ENCODE assay signal across 26 mouse cellular contexts in the genomic region with DNA sequence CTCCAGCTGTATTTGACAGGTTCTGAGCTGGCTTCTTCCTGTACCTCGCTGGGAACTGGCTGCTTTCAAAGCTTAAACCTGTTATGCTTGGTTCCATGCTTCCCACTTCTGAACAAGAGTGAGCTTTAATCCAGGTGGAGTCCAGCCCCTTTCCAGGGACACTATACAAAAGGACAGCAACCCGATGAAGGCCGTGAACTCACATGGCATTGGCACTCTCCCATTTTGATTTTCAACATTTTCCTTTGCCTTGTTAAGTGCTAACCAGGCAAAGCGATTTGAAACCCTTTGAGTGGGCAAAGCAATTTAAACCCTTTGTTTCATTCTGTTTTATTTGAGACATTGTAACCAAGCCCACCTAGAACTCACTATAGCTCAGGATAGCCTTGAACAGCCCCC. TPM values are rescaled to one million over a fixed set of nuclear protein-coding genes. Genes with fewer than 3 reads are reported as not detected.
DNase-seq lines count a peak whose midpoint lies in the region; ATAC-seq and TF ChIP-seq lines count a peak whose summit lies in the region.
"Had no signal": no experiment of that assay in that cellular context is flagged by ENCODE, and none has a peak within 500 bp of the region (broad histone marks: within the 10 kb centered on the region; RNA-seq: fewer than 3 reads in every experiment).

No protein-coding gene starts in this region.

- no peaks in the 10 kb centered on the region for H3K36me3 ChIP-seq in intestine, embryonic 15.5 days
- H3K36me3 ChIP-seq in intestine, embryonic 16.5 days (ENCODE audit: control insufficient read depth, insufficient read depth, low read length): no peaks in the 10 kb centered on the region
- no peaks in the 10 kb centered on the region for H3K36me3 ChIP-seq in kidney, postnatal 0 days (ENCODE audit: insufficient read depth, low read length)
- no peaks in the 10 kb centered on the region for H3K36me3 ChIP-seq in stomach, embryonic 14.5 days (ENCODE audit: control insufficient read depth, insufficient read depth, low read length)
- no peaks in the 10 kb centered on the region for H3K36me3 ChIP-seq in stomach, postnatal 0 days (ENCODE audit: control insufficient read depth, insufficient read depth, low read length)
- no peaks in the 10 kb centered on the region for H3K36me3 ChIP-seq in stomach, embryonic 16.5 days (ENCODE audit: control insufficient read depth, insufficient read depth, low read length)
- H3K36me3 ChIP-seq: embryonic facial prominence, embryonic 10.5 days; embryonic facial prominence, embryonic 15.5 days; G1E; heart, embryonic 12.5 days; limb, embryonic 12.5 days had no signal

- 32% methylated on average over 4 of the region's 4 CpGs for WGBS in intestine, embryonic 15.5 days
- 33% methylated on average over 4 of the region's 4 CpGs for WGBS in intestine, embryonic 16.5 days
- 45% methylated on average over 4 of the region's 4 CpGs for WGBS in kidney, postnatal 0 days
- WGBS in stomach, embryonic 14.5 days: 31% methylated on average over 4 of the region's 4 CpGs
- WGBS in stomach, postnatal 0 days: 25% methylated on average over 4 of the region's 4 CpGs
- 25% methylated on average over 4 of the region's 4 CpGs for WGBS in stomach, embryonic 16.5 days

- DNase-seq in kidney, postnatal 0 days (ENCODE audit: low spot score): no peak
- no peak for DNase-seq in kidney, adult 11 months
- DNase-seq in stomach, postnatal 0 days (ENCODE audit: low spot score): no peak
- DNase-seq in retina, postnatal 1 day: no peak
- DNase-seq: adrenal gland, adult 8-10 months; cerebellum, adult 2 months; cerebellum, postnatal 25 days; gastrocnemius, adult 2 months; heart, adult 2 months; heart, postnatal 4 days; lung, adult 18-20 months; right cerebral cortex, postnatal 14 days; thymus, adult 2 months; thymus, postnatal 36 days had no signal

- H3K4me1 ChIP-seq in intestine, embryonic 15.5 days (replicated peaks): peaks cover 34% of the 10 kb centered on the region
- H3K4me1 ChIP-seq in intestine, embryonic 16.5 days (ENCODE audit: control insufficient read depth, insufficient read depth, low read length): peaks cover 26% of the 10 kb centered on the region
- peaks cover 18% of the 10 kb centered on the region for H3K4me1 ChIP-seq in kidney, postnatal 0 days (replicated peaks; ENCODE audit: insufficient read depth, low read length)
- peaks cover 13% of the 10 kb centered on the region; the same call in 1 of the 2 replicates for H3K4me1 ChIP-seq in stomach, embryonic 14.5 days (ENCODE audit: control insufficient read depth, insufficient read depth, low read length)
- 0 out of 2 replicates have a peak, but pooled peaks cover 2% of the 10 kb centered on the region for H3K4me1 ChIP-seq in stomach, postnatal 0 days (replicated peaks; ENCODE audit: control insufficient read depth, insufficient read depth)
- peaks cover 26% of the 10 kb centered on the region for H3K4me1 ChIP-seq in stomach, embryonic 16.5 days (ENCODE audit: control insufficient read depth, insufficient read depth, low read length)

- H3K27ac ChIP-seq in intestine, embryonic 15.5 days: 0 out of 2 replicates have a peak overlapping the region, but pooled peaks have one; percentile 6
- H3K27ac ChIP-seq in intestine, embryonic 16.5 days (ENCODE audit: low read length): no peak overlapping the region
- H3K27ac ChIP-seq in kidney, postnatal 0 days: peak overlapping the region; percentile 60
- peak overlapping the region; percentile 56 for H3K27ac ChIP-seq in stomach, embryonic 14.5 days (ENCODE audit: low read length)
- no peak overlapping the region for H3K27ac ChIP-seq in stomach, postnatal 0 days (replicated peaks)
- H3K27ac ChIP-seq in stomach, embryonic 16.5 days (ENCODE audit: low read length): 0 out of 2 replicates have a peak overlapping the region, but pooled peaks have one; percentile 6
- H3K27ac ChIP-seq: embryonic facial prominence, embryonic 10.5 days; embryonic facial prominence, embryonic 15.5 days; gastrocnemius, adult 2 months; heart, adult 2 months; hindbrain, embryonic 14.5 days; limb, embryonic 12.5 days; macrophage had no signal

- ATAC-seq in intestine, embryonic 15.5 days: no peak
- ATAC-seq in intestine, embryonic 16.5 days: no peak
- ATAC-seq in kidney, postnatal 0 days (replicated peaks; ENCODE audit: low FRiP score, low read depth): no peak
- no peak for ATAC-seq in stomach, embryonic 14.5 days (ENCODE audit: insufficient number of reproducible peaks, insufficient read depth, low FRiP score, low read depth)
- no peak for ATAC-seq in stomach, postnatal 0 days (ENCODE audit: low FRiP score, low TSS enrichment)
- ATAC-seq in stomach, embryonic 16.5 days (ENCODE audit: insufficient read depth, low FRiP score): no peak
- ATAC-seq: forebrain, embryonic 14.5 days had no signal

- TF ChIP-seq EP300 in stomach, postnatal 0 days (optimal IDR thresholded peaks at IDR 0.05): no peak

- H3K9ac ChIP-seq in intestine, embryonic 15.5 days: no peak overlapping the region
- H3K9ac ChIP-seq in intestine, embryonic 16.5 days (ENCODE audit: low read depth, low read length): no peak overlapping the region
- no peak overlapping the region for H3K9ac ChIP-seq in kidney, postnatal 0 days (ENCODE audit: low read depth, low read length)
- H3K9ac ChIP-seq in stomach, embryonic 14.5 days (replicated peaks; ENCODE audit: low read depth, low read length): no peak overlapping the region
- no peak overlapping the region for H3K9ac ChIP-seq in stomach, postnatal 0 days (ENCODE audit: low read length)
- no peak overlapping the region for H3K9ac ChIP-seq in stomach, embryonic 16.5 days (ENCODE audit: low read length)
- H3K9ac ChIP-seq: embryonic facial prominence, embryonic 15.5 days; heart, embryonic 12.5 days; hindbrain, embryonic 14.5 days; limb, embryonic 12.5 days had no signal

- no peak for TF ChIP-seq CTCF in kidney, postnatal 0 days (IDR thresholded peaks at IDR 0.05; ENCODE audit: low read depth)
- TF ChIP-seq CTCF in stomach, postnatal 0 days (IDR thresholded peaks at IDR 0.05; ENCODE audit: low read depth): no peak

- no peaks in the 10 kb centered on the region for H3K9me3 ChIP-seq in intestine, embryonic 15.5 days
- H3K9me3 ChIP-seq in intestine, embryonic 16.5 days (ENCODE audit: control insufficient read depth, low read length): no peaks in the 10 kb centered on the region
- no peaks in the 10 kb centered on the region for H3K9me3 ChIP-seq in kidney, postnatal 0 days (replicated peaks; ENCODE audit: low read length)
- H3K9me3 ChIP-seq in stomach, embryonic 14.5 days (ENCODE audit: control insufficient read depth, low read depth, low read length): no peaks in the 10 kb centered on the region
- H3K9me3 ChIP-seq in stomach, postnatal 0 days (ENCODE audit: control insufficient read depth, low read length): no peaks in the 10 kb centered on the region
- no peaks in the 10 kb centered on the region for H3K9me3 ChIP-seq in stomach, embryonic 16.5 days (replicated peaks; ENCODE audit: control insufficient read depth, low read length)
- H3K9me3 ChIP-seq: embryonic facial prominence, embryonic 10.5 days; embryonic facial prominence, embryonic 15.5 days; heart, embryonic 12.5 days; limb, embryonic 12.5 days had no signal

- no peak overlapping the region for H3K4me3 ChIP-seq in intestine, embryonic 15.5 days (replicated peaks)
- H3K4me3 ChIP-seq in intestine, embryonic 16.5 days (ENCODE audit: low read length): no peak overlapping the region
- H3K4me3 ChIP-seq in kidney, postnatal 0 days (replicated peaks; ENCODE audit: low read depth, low read length): no peak overlapping the region
- no peak overlapping the region for H3K4me3 ChIP-seq in stomach, embryonic 14.5 days (ENCODE audit: low read depth, low read length)
- H3K4me3 ChIP-seq in stomach, postnatal 0 days (ENCODE audit: low read depth, low read length): no peak overlapping the region
- H3K4me3 ChIP-seq in stomach, embryonic 16.5 days (replicated peaks; ENCODE audit: low read length): no peak overlapping the region
- H3K4me3 ChIP-seq: embryonic facial prominence, embryonic 10.5 days; embryonic facial prominence, embryonic 15.5 days; gastrocnemius, adult 2 months; heart, adult 2 months; heart, embryonic 12.5 days; limb, embryonic 12.5 days had no signal

- 0 out of 2 replicates have a peak overlapping the region, but pooled peaks have one; percentile 26 for H3K4me2 ChIP-seq in intestine, embryonic 15.5 days (replicated peaks)
- H3K4me2 ChIP-seq in intestine, embryonic 16.5 days (ENCODE audit: low read depth, low read length): no peak overlapping the region
- H3K4me2 ChIP-seq in kidney, postnatal 0 days (ENCODE audit: low read length): 0 out of 2 replicates have a peak overlapping the region, but pooled peaks have one; percentile 5
- H3K4me2 ChIP-seq in stomach, embryonic 14.5 days (replicated peaks; ENCODE audit: low read depth, low read length): 0 out of 2 replicates have a peak overlapping the region, but pooled peaks have one; percentile 8
- H3K4me2 ChIP-seq in stomach, postnatal 0 days (replicated peaks; ENCODE audit: low read depth): no peak overlapping the region
- no peak overlapping the region for H3K4me2 ChIP-seq in stomach, embryonic 16.5 days (ENCODE audit: low read depth, low read length)
- H3K4me2 ChIP-seq: embryonic facial prominence, embryonic 15.5 days; heart, embryonic 12.5 days; hindbrain, embryonic 14.5 days; limb, embryonic 12.5 days had no signal

- H3K27me3 ChIP-seq in intestine, embryonic 15.5 days (replicated peaks): peaks cover 9% of the 10 kb centered on the region
- peaks cover 17% of the 10 kb centered on the region for H3K27me3 ChIP-seq in intestine, embryonic 16.5 days (replicated peaks; ENCODE audit: control insufficient read depth, insufficient read depth, low read length)
- H3K27me3 ChIP-seq in kidney, postnatal 0 days (ENCODE audit: insufficient read depth, low read length): no peaks in the 10 kb centered on the region
- H3K27me3 ChIP-seq in stomach, embryonic 14.5 days (ENCODE audit: control insufficient read depth, insufficient read depth, low read length): 0 out of 2 replicates have a peak, but pooled peaks cover 3% of the 10 kb centered on the region
- H3K27me3 ChIP-seq in stomach, postnatal 0 days (ENCODE audit: control insufficient read depth, insufficient read depth, low read length): no peaks in the 10 kb centered on the region
- H3K27me3 ChIP-seq in stomach, embryonic 16.5 days (ENCODE audit: control insufficient read depth, insufficient read depth, low read length): peaks cover 18% of the 10 kb centered on the region

RNA-seq across cellular contexts. Expression of a gene that starts 3.2 kb away (rescaled TPM):
- 3.9 and 4.3 TPM in 2 replicates for polyA plus RNA-seq in intestine, embryonic 15.5 days (2015; fragmentation: Nextera tagmentation; extraction: Ambion mirVana)
- 2.8 and 2.9 TPM in 2 replicates for polyA plus RNA-seq in intestine, embryonic 16.5 days (2015; fragmentation: Nextera tagmentation; extraction: Ambion mirVana)
- 4.8 and 5.2 TPM in 2 replicates for polyA plus RNA-seq in kidney, postnatal 0 days (2015; fragmentation: Nextera tagmentation; extraction: Ambion mirVana)
- 6.1 and 6.4 TPM in 2 replicates for polyA plus RNA-seq in stomach, embryonic 14.5 days (2014; fragmentation: Nextera tagmentation; extraction: Ambion mirVana)
- polyA plus RNA-seq in stomach, postnatal 0 days (2015; fragmentation: Nextera tagmentation; extraction: Ambion mirVana): 12.5 and 13.0 TPM in 2 replicates
- polyA plus RNA-seq in stomach, embryonic 16.5 days (2015; fragmentation: Nextera tagmentation; extraction: Ambion mirVana): 3.2 and 4.7 TPM in 2 replicates
- polyA plus RNA-seq: G1E, macrophage had no signal

RNA-seq across cellular contexts. Expression of a gene that starts 32.9 kb away (rescaled TPM):
- 19.7 and 20.9 TPM in 2 replicates for polyA plus RNA-seq in intestine, embryonic 15.5 days (2015; fragmentation: Nextera tagmentation; extraction: Ambion mirVana)
- 15.2 and 17.1 TPM in 2 replicates for polyA plus RNA-seq in intestine, embryonic 16.5 days (2015; fragmentation: Nextera tagmentation; extraction: Ambion mirVana)
- polyA plus RNA-seq in kidney, postnatal 0 days (2015; fragmentation: Nextera tagmentation; extraction: Ambion mirVana): 18.5 and 19.9 TPM in 2 replicates
- polyA plus RNA-seq in stomach, embryonic 14.5 days (2014; fragmentation: Nextera tagmentation; extraction: Ambion mirVana): 25.0 and 27.9 TPM in 2 replicates
- polyA plus RNA-seq in stomach, postnatal 0 days (2015; fragmentation: Nextera tagmentation; extraction: Ambion mirVana): 11.0 and 11.2 TPM in 2 replicates
- 17.2 and 19.0 TPM in 2 replicates for polyA plus RNA-seq in stomach, embryonic 16.5 days (2015; fragmentation: Nextera tagmentation; extraction: Ambion mirVana)

RNA-seq across cellular contexts. Expression of a gene that starts 33.0 kb away (rescaled TPM):
- polyA plus RNA-seq in intestine, embryonic 15.5 days (2015; fragmentation: Nextera tagmentation; extraction: Ambion mirVana): 42.7 and 42.8 TPM in 2 replicates
- 34.7 and 35.0 TPM in 2 replicates for polyA plus RNA-seq in intestine, embryonic 16.5 days (2015; fragmentation: Nextera tagmentation; extraction: Ambion mirVana)
- 29.0 and 29.9 TPM in 2 replicates for polyA plus RNA-seq in kidney, postnatal 0 days (2015; fragmentation: Nextera tagmentation; extraction: Ambion mirVana)
- polyA plus RNA-seq in stomach, embryonic 14.5 days (2014; fragmentation: Nextera tagmentation; extraction: Ambion mirVana): 45.5 and 46.9 TPM in 2 replicates
- polyA plus RNA-seq in stomach, postnatal 0 days (2015; fragmentation: Nextera tagmentation; extraction: Ambion mirVana): 18.7 and 19.7 TPM in 2 replicates
- polyA plus RNA-seq in stomach, embryonic 16.5 days (2015; fragmentation: Nextera tagmentation; extraction: Ambion mirVana): 35.1 and 41.9 TPM in 2 replicates

RNA-seq across cellular contexts. Expression of a gene that starts 38.1 kb away (rescaled TPM):
- polyA plus RNA-seq in intestine, embryonic 15.5 days (2015; fragmentation: Nextera tagmentation; extraction: Ambion mirVana): 0.57 and 0.64 TPM in 2 replicates
- polyA plus RNA-seq in intestine, embryonic 16.5 days (2015; fragmentation: Nextera tagmentation; extraction: Ambion mirVana): 0.32 and 0.38 TPM in 2 replicates
- 0.04 TPM in 2 replicates for polyA plus RNA-seq in kidney, postnatal 0 days (2015; fragmentation: Nextera tagmentation; extraction: Ambion mirVana)
- 0.95 and 1.1 TPM in 2 replicates for polyA plus RNA-seq in stomach, embryonic 14.5 days (2014; fragmentation: Nextera tagmentation; extraction: Ambion mirVana)
- 0.23 and 0.33 TPM in 2 replicates for polyA plus RNA-seq in stomach, postnatal 0 days (2015; fragmentation: Nextera tagmentation; extraction: Ambion mirVana)
- 0.30 and 0.40 TPM in 2 replicates for polyA plus RNA-seq in stomach, embryonic 16.5 days (2015; fragmentation: Nextera tagmentation; extraction: Ambion mirVana)
- polyA plus RNA-seq: G1E, macrophage had no signal

Comparison
In these comparisons a context has a peak if more than half of its experiments do, and no peak if none do; other contexts are left out.
1. H3K27ac ChIP-seq: peak in intestine, embryonic 15.5 days (single experiment), kidney, postnatal 0 days (single experiment), stomach, embryonic 14.5 days (single experiment) and stomach, embryonic 16.5 days (single experiment); none in intestine, embryonic 16.5 days (single experiment) and stomach, postnatal 0 days (single experiment).
2. H3K4me2 ChIP-seq: peak in intestine, embryonic 15.5 days (single experiment), kidney, postnatal 0 days (single experiment) and stomach, embryonic 14.5 days (single experiment); none in intestine, embryonic 16.5 days (single experiment), stomach, postnatal 0 days (single experiment) and stomach, embryonic 16.5 days (single experiment).